9 mouse cellular contexts compared by ENCODE assay signal in genomic region chr7:89168606-89169005, GRCm38 (mm10).
A peak's percentile ranks its signal among the peaks of the same experiment; 100 is the strongest.
DNase-seq lines count a peak whose midpoint lies in the region; ATAC-seq lines count a peak whose summit lies in the region.
"Had no signal": no experiment of that assay in that cellular context is flagged by ENCODE, and none has a peak within 500 bp of the region (broad histone marks: within the 10 kb centered on the region; RNA-seq: fewer than 3 reads in every experiment).

No protein-coding gene starts in this region.

- H3K9ac ChIP-seq in intestine, embryonic 14.5 days (ENCODE audit: low read length), result no peak overlapping the region
- H3K9ac ChIP-seq in intestine, embryonic 16.5 days (ENCODE audit: low read depth, low read length), result no peak overlapping the region
- H3K9ac ChIP-seq in forebrain, embryonic 13.5 days, result no peak overlapping the region
- H3K9ac ChIP-seq in hindbrain, embryonic 16.5 days (ENCODE audit: low read depth, low read length), result no peak overlapping the region
- H3K9ac ChIP-seq: embryonic facial prominence, embryonic 12.5 days had no signal

- H3K4me2 ChIP-seq in intestine, embryonic 14.5 days (ENCODE audit: low read length), result no peak overlapping the region
- H3K4me2 ChIP-seq in intestine, embryonic 16.5 days (ENCODE audit: low read depth, low read length), result no peak overlapping the region
- H3K4me2 ChIP-seq in forebrain, embryonic 13.5 days, result no peak overlapping the region
- no peak overlapping the region for H3K4me2 ChIP-seq in hindbrain, embryonic 16.5 days (ENCODE audit: low read length)
- H3K4me2 ChIP-seq: embryonic facial prominence, embryonic 12.5 days had no signal

- DNase-seq in intestine, embryonic 14.5 days (ENCODE audit: low spot score), result peak; percentile 78
- DNase-seq in c-Kit-negative CD71-positive TER-119-positive erythroid progenitor cells, embryonic 14.5 days (ENCODE audit: low read depth, low spot score), result peak; percentile 38
- DNase-seq in left cerebral cortex, postnatal 14 days (ENCODE audit: low spot score in 2 of 2), result peak; percentile 79 to 87
- DNase-seq in natural killer cell, adult 2 months (ENCODE audit: low spot score in 2 of 2), result peak; percentile 60 to 75
- DNase-seq in telencephalon, adult 2 months (ENCODE audit: low read depth, low spot score), result peak; percentile 59

- intact Hi-C loops in left cerebral cortex, postnatal 14 days (cut with DNase I), result loop anchor here (1.0 kb wide), 1 partner anchor 251 kb away; no protein-coding TSS in a partner anchor

- H3K27ac ChIP-seq in intestine, embryonic 14.5 days (ENCODE audit: low read depth), result no peak overlapping the region
- H3K27ac ChIP-seq in intestine, embryonic 16.5 days (ENCODE audit: low read length), result no peak overlapping the region
- H3K27ac ChIP-seq in forebrain, embryonic 13.5 days, result no peak overlapping the region
- no peak overlapping the region for H3K27ac ChIP-seq in hindbrain, embryonic 16.5 days (ENCODE audit: low read depth, low read length)
- H3K27ac ChIP-seq: embryonic facial prominence, embryonic 12.5 days had no signal

- ATAC-seq in intestine, embryonic 14.5 days (replicated peaks; ENCODE audit: low FRiP score, low TSS enrichment, low read depth), result no peak
- ATAC-seq in intestine, embryonic 16.5 days, result no peak
- peak; percentile 39; the same call in 1 of the 2 replicates for ATAC-seq in forebrain, embryonic 13.5 days
- peak; percentile 65 for ATAC-seq in hindbrain, embryonic 16.5 days

- no peaks in the 10 kb centered on the region for H3K4me1 ChIP-seq in intestine, embryonic 14.5 days (replicated peaks; ENCODE audit: control insufficient read depth, insufficient read depth, low read length)
- 0 out of 2 replicates have a peak, but pooled peaks cover 5% of the 10 kb centered on the region for H3K4me1 ChIP-seq in intestine, embryonic 16.5 days (ENCODE audit: control insufficient read depth, insufficient read depth, low read length)
- H3K4me1 ChIP-seq in forebrain, embryonic 13.5 days, result 0 out of 2 replicates have a peak, but pooled peaks cover 10% of the 10 kb centered on the region
- no peaks in the 10 kb centered on the region for H3K4me1 ChIP-seq in hindbrain, embryonic 16.5 days (ENCODE audit: control insufficient read depth, insufficient read depth, low read depth, low read length)

- H3K36me3 ChIP-seq in intestine, embryonic 14.5 days (ENCODE audit: control insufficient read depth, insufficient read depth, low read length), result no peaks in the 10 kb centered on the region
- no peaks in the 10 kb centered on the region for H3K36me3 ChIP-seq in intestine, embryonic 16.5 days (ENCODE audit: control insufficient read depth, insufficient read depth, low read length)
- no peaks in the 10 kb centered on the region for H3K36me3 ChIP-seq in forebrain, embryonic 13.5 days (ENCODE audit: poor library complexity, severe bottlenecking)
- no peaks in the 10 kb centered on the region for H3K36me3 ChIP-seq in hindbrain, embryonic 16.5 days (ENCODE audit: control insufficient read depth, insufficient read depth, low read length)
- H3K36me3 ChIP-seq: embryonic facial prominence, embryonic 12.5 days had no signal

- WGBS in intestine, embryonic 14.5 days, result 25% methylated on average over 2 of the region's 2 CpGs
- WGBS in intestine, embryonic 16.5 days, result 20% methylated on average over 2 of the region's 2 CpGs
- 19% methylated on average over 2 of the region's 2 CpGs for WGBS in forebrain, embryonic 13.5 days
- WGBS in hindbrain, embryonic 16.5 days, result 44% methylated on average over 2 of the region's 2 CpGs

- H3K9me3 ChIP-seq in intestine, embryonic 14.5 days (ENCODE audit: control insufficient read depth, low read length), result no peaks in the 10 kb centered on the region
- H3K9me3 ChIP-seq in intestine, embryonic 16.5 days (ENCODE audit: control insufficient read depth, low read length), result no peaks in the 10 kb centered on the region
- no peaks in the 10 kb centered on the region for H3K9me3 ChIP-seq in forebrain, embryonic 13.5 days (replicated peaks)
- H3K9me3 ChIP-seq in hindbrain, embryonic 16.5 days (ENCODE audit: control insufficient read depth, low read length), result no peaks in the 10 kb centered on the region
- H3K9me3 ChIP-seq: embryonic facial prominence, embryonic 12.5 days had no signal

- no peak overlapping the region for H3K4me3 ChIP-seq in intestine, embryonic 14.5 days (ENCODE audit: low read depth, low read length)
- no peak overlapping the region for H3K4me3 ChIP-seq in intestine, embryonic 16.5 days (ENCODE audit: low read length)
- H3K4me3 ChIP-seq in forebrain, embryonic 13.5 days, result no peak overlapping the region
- H3K4me3 ChIP-seq in hindbrain, embryonic 16.5 days (ENCODE audit: low read length), result no peak overlapping the region
- H3K4me3 ChIP-seq: embryonic facial prominence, embryonic 12.5 days had no signal

- no peaks in the 10 kb centered on the region for H3K27me3 ChIP-seq in intestine, embryonic 14.5 days (replicated peaks; ENCODE audit: control insufficient read depth, insufficient read depth, low read length)
- H3K27me3 ChIP-seq in intestine, embryonic 16.5 days (replicated peaks; ENCODE audit: control insufficient read depth, insufficient read depth, low read length), result no peaks in the 10 kb centered on the region
- no peaks in the 10 kb centered on the region for H3K27me3 ChIP-seq in forebrain, embryonic 13.5 days
- no peaks in the 10 kb centered on the region for H3K27me3 ChIP-seq in hindbrain, embryonic 16.5 days (replicated peaks; ENCODE audit: control insufficient read depth, insufficient read depth, low read length)
- H3K27me3 ChIP-seq: embryonic facial prominence, embryonic 12.5 days had no signal

Comparison
In these comparisons a context has a peak if more than half of its experiments do, and no peak if none do; other contexts are left out.
1. ATAC-seq: peak in forebrain, embryonic 13.5 days (single experiment) and hindbrain, embryonic 16.5 days (single experiment); none in intestine, embryonic 14.5 days (single experiment) and intestine, embryonic 16.5 days (single experiment).
2. Peak in every context shown above with its lines, with median percentiles within 50 percentile points of each other: DNase-seq.